Mouse (Mus musculus) embryo, embryonic 11 days (tissue): ENCODE measurements at regions not wholly inside any gene's neighbourhood (a gene's known extent, or its start where the extent isn't known, plus 50 kb on each side); places are given as distances from the start of the nearest gene placed in this dataset.

Experiments used
- DNase-seq: peaks from one replicate; pipeline ENCODE4 v3.0.0-alpha.2; 2015

GRCm38 (mm10) chr5:37980692-37981091, 57.9 kb upstream of the Stx18 start:
- no peak for DNase-seq

GRCm38 (mm10) chr5:37976943-37977434, 61.6 kb upstream of the Stx18 start:
- DNase-seq, result no peak

- DNase-seq, result no peak
Observed at GRCm38 (mm10) chr5:37972980-37973545, 65.5 kb upstream of the Stx18 start.

GRCm38 (mm10) chr5:37971724-37972123, 66.8 kb upstream of the Stx18 start:
- DNase-seq, result no peak

- peak; percentile 70 for DNase-seq
Observed at GRCm38 (mm10) chr5:37968596-37968995, 69.9 kb upstream of the Stx18 start.

GRCm38 (mm10) chr5:37967914-37968375, 70.6 kb upstream of the Stx18 start:
- DNase-seq, result no peak

GRCm38 (mm10) chr5:37967106-37967913, 71.2 kb upstream of the Stx18 start:
- DNase-seq, result peak; percentile 74

- no peak for DNase-seq
Observed at GRCm38 (mm10) chr5:37963688-37964087, 74.9 kb upstream of the Stx18 start.

GRCm38 (mm10) chr5:37962513-37962912, 76.0 kb upstream of the Stx18 start:
- peak; percentile 39 for DNase-seq

GRCm38 (mm10) chr5:37960216-37960615, 78.3 kb upstream of the Stx18 start:
- DNase-seq, result no peak

GRCm38 (mm10) chr5:37952096-37952495, 86.4 kb upstream of the Stx18 start:
- peak; percentile 35 for DNase-seq

GRCm38 (mm10) chr5:37932760-37933122, 105.8 kb upstream of the Stx18 start:
- no peak for DNase-seq

GRCm38 (mm10) chr5:37932086-37932759, 106.3 kb upstream of the Stx18 start:
- no peak for DNase-seq

- no peak for DNase-seq
Observed at GRCm38 (mm10) chr5:37920481-37920880, 96.1 kb upstream of the Msx1 start.

GRCm38 (mm10) chr5:37919102-37919501, 94.7 kb upstream of the Msx1 start:
- DNase-seq, result no peak

GRCm38 (mm10) chr5:37918001-37918707, 93.8 kb upstream of the Msx1 start:
- peak; percentile 75 for DNase-seq

GRCm38 (mm10) chr5:37917161-37917560, 92.8 kb upstream of the Msx1 start:
- no peak for DNase-seq

GRCm38 (mm10) chr5:37904683-37905352, 80.4 kb upstream of the Msx1 start:
- no peak for DNase-seq

- DNase-seq, result no peak
Observed at GRCm38 (mm10) chr5:37903861-37904260, 79.5 kb upstream of the Msx1 start.

GRCm38 (mm10) chr5:37902741-37903140, 78.4 kb upstream of the Msx1 start:
- no peak for DNase-seq

- DNase-seq, result peak; percentile 65
Observed at GRCm38 (mm10) chr5:37901861-37902291, 77.5 kb upstream of the Msx1 start.

- no peak for DNase-seq
Observed at GRCm38 (mm10) chr5:37898041-37898615, 73.7 kb upstream of the Msx1 start.
